Mouse (Mus musculus) forebrain, embryonic 15.5 days (tissue): Measurements from ENCODE around the gene Znrf3. TPM values are rescaled to one million over a fixed set of nuclear protein-coding genes. Genes with fewer than 3 reads are reported as not detected.

ENCODE experiments used
- ATAC-seq: fragments of 200-750 bp; cut with Nextera tagmentation; replicated peaks from 2 replicates; pipeline ENCODE4 v1.8.0; 2017; ENCODE audit warnings: mild to moderate bottlenecking, moderate TSS enrichment, moderate library complexity
- H3K27ac ChIP-seq: fragments of 300-500 bp; sonication (generic); replicated peaks from 2 replicates; pipeline ENCODE4 v1.5.1; 2015; ENCODE audit warnings: mild to moderate bottlenecking, inconsistent platforms
- H3K27me3 ChIP-seq: fragments of 300-500 bp; sonication (generic); 2 replicates; pipeline ENCODE4 v1.6.1; 2015; ENCODE audit warnings: inconsistent platforms
- H3K36me3 ChIP-seq: fragments of 300-500 bp; sonication (generic); 2 replicates; pipeline ENCODE4 v1.6.1; 2015; ENCODE audit warnings: mild to moderate bottlenecking, inconsistent platforms
- H3K4me1 ChIP-seq: fragments of 300-500 bp; sonication (generic); 2 replicates; pipeline ENCODE4 v1.6.1; 2015; ENCODE audit warnings: inconsistent platforms
- H3K4me2 ChIP-seq: fragments of 300-500 bp; sonication (generic); replicated peaks from 2 replicates; pipeline ENCODE4 v1.6.1; 2015; ENCODE audit warnings: mild to moderate bottlenecking, inconsistent platforms
- H3K4me3 ChIP-seq: fragments of 300-500 bp; sonication (generic); 2 replicates; pipeline ENCODE4 v1.5.1; 2015; ENCODE audit warnings: mild to moderate bottlenecking, inconsistent platforms
- H3K9ac ChIP-seq: fragments of 300-500 bp; sonication (generic); replicated peaks from 2 replicates; pipeline ENCODE4 v1.6.1; 2015; ENCODE audit warnings: mild to moderate bottlenecking, inconsistent platforms
- H3K9me3 ChIP-seq: fragments of 300-500 bp; sonication (generic); 2 replicates; pipeline ENCODE4 v1.6.1; 2016; ENCODE audit warnings: inconsistent platforms
- WGBS: fragments of 180-500 bp; shearing (Covaris S2); methylation state at CpG from one replicate; pipeline ENCODE4 v1.1.7; 2015; ENCODE audit warnings: mixed read lengths; 5-methylcytosine and 5-hydroxymethylcytosine counted together
- polyA plus RNA-seq: library from polyadenylated mRNA; unstranded; fragments of >200 nt; fragmentation: Nextera tagmentation; extraction: Ambion mirVana; gene quantifications from 2 replicates; pipeline ENCODE4 v1.2.1, GENCODE M21; 2015

Znrf3 gene
- polyA plus RNA-seq, 1 experiment from 2014 or later: 7.4 TPM

- Histone ChIP-seq H3K4me2 (no peak overlapping the region), H3K4me1 (peaks cover 32% of the 10 kb centered on the region), H3K36me3 (no peaks in the 10 kb centered on the region), H3K27me3 (no peaks in the 10 kb centered on the region), H3K27ac (no peak overlapping the region), H3K9me3 (no peaks in the 10 kb centered on the region), H3K9ac (no peak overlapping the region), H3K4me3 (no peak overlapping the region)
- 79% methylated on average over 2 of the region's 2 CpGs for WGBS
- ATAC-seq: no peak
Measured at GRCm38 (mm10) chr11:5254016-5254415, 190.6 kb downstream of the Znrf3 start.

- H3K27me3 ChIP-seq: no peaks in the 10 kb centered on the region
- no peak overlapping the region for H3K27ac ChIP-seq
- no peak overlapping the region for H3K4me3 ChIP-seq
- 68% methylated on average over 3 of the region's 3 CpGs for WGBS
- ATAC-seq: no peak
- no peak overlapping the region for H3K9ac ChIP-seq
- no peaks in the 10 kb centered on the region for H3K9me3 ChIP-seq
- peaks cover 32% of the 10 kb centered on the region for H3K4me1 ChIP-seq
- H3K4me2 ChIP-seq: no peak overlapping the region
- H3K36me3 ChIP-seq: no peaks in the 10 kb centered on the region
Measured at GRCm38 (mm10) chr11:5253528-5253927, 191.1 kb downstream of the Znrf3 start.

- Histone ChIP-seq H3K4me3 (no peak overlapping the region), H3K27ac (no peak overlapping the region), H3K9ac (no peak overlapping the region), H3K36me3 (no peaks in the 10 kb centered on the region), H3K9me3 (no peaks in the 10 kb centered on the region), H3K27me3 (no peaks in the 10 kb centered on the region), H3K4me2 (no peak overlapping the region), H3K4me1 (peaks cover 32% of the 10 kb centered on the region)
- WGBS: 74% methylated on average over 8 of the region's 8 CpGs
- ATAC-seq: no peak
Measured at GRCm38 (mm10) chr11:5252727-5253126, 191.9 kb downstream of the Znrf3 start.

GRCm38 (mm10) chr11:5251112-5251511 is 193.5 kb downstream of the Znrf3 start:
- Histone ChIP-seq H3K4me1 (peaks cover 21% of the 10 kb centered on the region), H3K9me3 (no peaks in the 10 kb centered on the region), H3K36me3 (no peaks in the 10 kb centered on the region), H3K9ac (no peak overlapping the region), H3K27me3 (no peaks in the 10 kb centered on the region), H3K27ac (no peak overlapping the region), H3K4me2 (no peak overlapping the region), H3K4me3 (no peak overlapping the region)
- 86% methylated on average over 6 of the region's 6 CpGs for WGBS
- ATAC-seq: no peak

- H3K4me1 ChIP-seq: peaks cover 15% of the 10 kb centered on the region
- no peak overlapping the region for H3K4me2 ChIP-seq
- no peaks in the 10 kb centered on the region for H3K27me3 ChIP-seq
- no peaks in the 10 kb centered on the region for H3K36me3 ChIP-seq
- H3K9me3 ChIP-seq: no peaks in the 10 kb centered on the region
- no peak for ATAC-seq
- H3K4me3 ChIP-seq: no peak overlapping the region
- no peak overlapping the region for H3K9ac ChIP-seq
- WGBS: 4% methylated on average over 2 of the region's 2 CpGs
- H3K27ac ChIP-seq: no peak overlapping the region
Measured at GRCm38 (mm10) chr11:5248200-5248599, 196.4 kb downstream of the Znrf3 start.

GRCm38 (mm10) chr11:5245431-5245830 is 199.2 kb downstream of the Znrf3 start:
- 0 out of 2 replicates have a peak overlapping the region, but pooled peaks have one; percentile 32 for H3K27ac ChIP-seq
- WGBS: 78% methylated on average over 7 of the region's 7 CpGs
- peaks cover 15% of the 10 kb centered on the region for H3K4me1 ChIP-seq
- H3K4me2 ChIP-seq: no peak overlapping the region
- H3K9ac ChIP-seq: no peak overlapping the region
- H3K9me3 ChIP-seq: no peaks in the 10 kb centered on the region
- no peak for ATAC-seq
- no peaks in the 10 kb centered on the region for H3K36me3 ChIP-seq
- H3K4me3 ChIP-seq: no peak overlapping the region
- H3K27me3 ChIP-seq: no peaks in the 10 kb centered on the region

- Histone ChIP-seq H3K27me3 (no peaks in the 10 kb centered on the region), H3K4me3 (no peak overlapping the region), H3K36me3 (no peaks in the 10 kb centered on the region), H3K27ac (0 out of 2 replicates have a peak overlapping the region, but pooled peaks have one; percentile 32), H3K9ac (no peak overlapping the region), H3K9me3 (no peaks in the 10 kb centered on the region), H3K4me1 (peaks cover 17% of the 10 kb centered on the region), H3K4me2 (no peak overlapping the region)
- 50% methylated on average over 8 of the region's 8 CpGs for WGBS
- peak; percentile 23; the same call in 1 of the 2 replicates for ATAC-seq
Measured at GRCm38 (mm10) chr11:5244749-5245130, 199.9 kb downstream of the Znrf3 start.

GRCm38 (mm10) chr11:5243812-5244748 is 200.6 kb downstream of the Znrf3 start:
- 0 out of 2 replicates have a peak, but pooled peaks have one; percentile 41 for ATAC-seq
- H3K4me1 ChIP-seq: peaks cover 21% of the 10 kb centered on the region
- no peak overlapping the region for H3K9ac ChIP-seq
- H3K9me3 ChIP-seq: no peaks in the 10 kb centered on the region
- H3K27me3 ChIP-seq: no peaks in the 10 kb centered on the region
- WGBS: 67% methylated on average over 24 of the region's 24 CpGs
- no peak overlapping the region for H3K4me2 ChIP-seq
- no peaks in the 10 kb centered on the region for H3K36me3 ChIP-seq
- H3K4me3 ChIP-seq: no peak overlapping the region
- peak overlapping the region; percentile 35; the same call in 1 of the 2 replicates for H3K27ac ChIP-seq

GRCm38 (mm10) chr11:5243208-5243607 is 201.4 kb downstream of the Znrf3 start:
- H3K4me2 ChIP-seq: no peak overlapping the region
- H3K9me3 ChIP-seq: no peaks in the 10 kb centered on the region
- H3K9ac ChIP-seq: no peak overlapping the region
- no peaks in the 10 kb centered on the region for H3K36me3 ChIP-seq
- no peak overlapping the region for H3K27ac ChIP-seq
- H3K4me1 ChIP-seq: peaks cover 21% of the 10 kb centered on the region
- no peak overlapping the region for H3K4me3 ChIP-seq
- H3K27me3 ChIP-seq: no peaks in the 10 kb centered on the region
- no peak for ATAC-seq
- WGBS: 94% methylated on average over 7 of the region's 7 CpGs

- Histone ChIP-seq H3K4me3 (no peak overlapping the region), H3K36me3 (no peaks in the 10 kb centered on the region), H3K27ac (no peak overlapping the region), H3K4me2 (no peak overlapping the region), H3K4me1 (peaks cover 21% of the 10 kb centered on the region), H3K9ac (no peak overlapping the region), H3K27me3 (no peaks in the 10 kb centered on the region), H3K9me3 (no peaks in the 10 kb centered on the region)
- no peak for ATAC-seq
- 83% methylated on average over 8 of the region's 8 CpGs for WGBS
Measured at GRCm38 (mm10) chr11:5242158-5242557, 202.5 kb downstream of the Znrf3 start.

- no peak overlapping the region for H3K4me2 ChIP-seq
- no peaks in the 10 kb centered on the region for H3K27me3 ChIP-seq
- no peaks in the 10 kb centered on the region for H3K36me3 ChIP-seq
- WGBS: 9% methylated on average over 10 of the region's 10 CpGs
- H3K9me3 ChIP-seq: no peaks in the 10 kb centered on the region
- H3K27ac ChIP-seq: no peak overlapping the region
- no peak overlapping the region for H3K9ac ChIP-seq
- H3K4me3 ChIP-seq: no peak overlapping the region
- H3K4me1 ChIP-seq: peaks cover 19% of the 10 kb centered on the region
- ATAC-seq: no peak
Measured at GRCm38 (mm10) chr11:5239706-5240690, 204.6 kb downstream of the Znrf3 start.
